Mouse (Mus musculus): ENCODE measurements at regions not wholly inside any gene's neighbourhood (a gene's known extent, or its start where the extent isn't known, plus 50 kb on each side); places are given as distances from the start of the nearest gene placed in this dataset.

DNA sequence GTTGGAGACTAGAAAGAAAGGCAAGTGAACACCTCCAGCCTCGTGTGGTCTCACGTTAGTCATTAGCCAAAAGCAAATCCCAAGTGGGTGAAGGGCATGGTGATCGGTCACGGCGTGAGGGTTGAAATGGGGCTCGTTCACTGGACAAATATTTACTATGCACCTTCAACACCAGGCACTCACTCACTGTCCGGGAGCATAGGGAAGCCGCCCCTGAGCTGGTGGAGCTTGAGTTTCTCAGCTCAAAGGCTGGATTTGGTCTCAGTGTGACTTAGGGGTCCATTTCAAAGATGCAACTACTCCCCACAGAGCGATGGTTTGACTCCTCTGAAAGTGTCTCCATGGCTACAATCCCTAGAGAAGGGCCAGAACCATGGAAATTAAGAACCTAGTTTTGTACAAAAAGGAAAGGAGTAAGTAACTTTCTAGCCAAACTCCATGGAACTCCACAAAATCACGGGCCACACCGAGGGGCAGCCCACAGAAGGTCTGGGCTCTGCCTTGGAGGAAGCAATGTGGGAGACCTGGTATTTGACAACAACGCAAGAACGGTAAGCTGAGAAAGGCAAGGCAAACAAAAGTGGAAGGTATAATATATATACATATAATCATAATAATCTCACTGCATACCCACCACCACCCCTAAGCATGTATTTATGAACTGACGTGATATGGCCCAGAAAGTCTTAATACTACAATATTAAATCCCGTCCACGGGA is 318.8 kb upstream of the Noct start:
- Histone ChIP-seq H3K4me1 (ENCODE audit: control insufficient read depth in 1 of 2, insufficient read depth in 2 of 2, low read length in 2 of 2) (no peaks in the 10 kb centered on the region), H3K9me3 (replicated peaks; ENCODE audit: insufficient read depth, low read length) (no peaks in the 10 kb centered on the region), H3K79me2 (ENCODE audit: control insufficient read depth, insufficient read depth, low read length, poor library complexity) (no peaks in the 10 kb centered on the region), H3K36me3 (ENCODE audit: control insufficient read depth in 1 of 2, insufficient read depth in 2 of 2, low read length in 2 of 2) (no peaks in the 10 kb centered on the region), H3K27ac (ENCODE audit: control insufficient read depth, low read depth, low read length) (no peak overlapping the region), H3K9ac (ENCODE audit: control insufficient read depth, low read depth, low read length, poor library complexity, severe bottlenecking) (no peak overlapping the region), H3K27me3 (ENCODE audit: control insufficient read depth in 1 of 2, insufficient read depth in 2 of 2, low read length in 2 of 2) (peaks cover 0 to 2% of the 10 kb centered on the region in 2 experiments; a peak in 2 of 4 replicates), H3K4me3 (ENCODE audit: control insufficient read depth in 1 of 2, insufficient read depth in 1 of 2, low read depth in 2 of 2, low read length in 2 of 2) (no peak overlapping the region)
- DNase-seq (ENCODE audit: low read depth, low spot score) = peak; percentile 2
- TF ChIP-seq POLR2AphosphoS5 (IDR thresholded peaks at IDR 0.05; ENCODE audit: borderline replicate concordance, low read depth, low read length) (no peak), GABPA (IDR thresholded peaks at IDR 0.05; ENCODE audit: low read depth, low read length) (no peak), MAX (IDR thresholded peaks at IDR 0.05; ENCODE audit: low read length) (no peak), ELF1 (IDR thresholded peaks at IDR 0.05; ENCODE audit: low read depth, low read length) (no peak), CTCF (IDR thresholded peaks at IDR 0.05 in 2 of 3, conservative IDR thresholded peaks at IDR 0.05 in 1 of 3; ENCODE audit: control insufficient read depth in 1 of 3, insufficient read depth in 1 of 3, low read depth in 2 of 3, low read length in 3 of 3, poor library complexity in 1 of 3, severe bottlenecking in 1 of 3) (no peak), POLR2AphosphoS2 (IDR thresholded peaks at IDR 0.05; ENCODE audit: low read length) (no peak), GATA1 (IDR thresholded peaks at IDR 0.05; ENCODE audit: low read depth, low read length) (no peak), POLR2A (IDR thresholded peaks at IDR 0.05; ENCODE audit: control insufficient read depth in 1 of 2, insufficient read depth in 1 of 2, low read depth in 1 of 2, low read length in 2 of 2, poor library complexity in 1 of 2) (no peak), JUND (IDR thresholded peaks at IDR 0.05; ENCODE audit: low read depth, low read length) (no peak), UBTF (IDR thresholded peaks at IDR 0.05; ENCODE audit: borderline replicate concordance, insufficient read depth, low read depth, low read length) (no peak), ZC3H11A (IDR thresholded peaks at IDR 0.05; ENCODE audit: low read depth, low read length) (no peak), NELFE (IDR thresholded peaks at IDR 0.05; ENCODE audit: low read depth, low read length) (no peak), TCF12 (IDR thresholded peaks at IDR 0.05; ENCODE audit: low read depth, low read length) (no peak), TBP (IDR thresholded peaks at IDR 0.05; ENCODE audit: low read depth, low read length) (no peak), SMC3 (IDR thresholded peaks at IDR 0.05; ENCODE audit: low read depth, low read length) (no peak), RCOR1 (IDR thresholded peaks at IDR 0.05; ENCODE audit: low read depth, low read length) (no peak), USF2 (IDR thresholded peaks at IDR 0.05; ENCODE audit: borderline replicate concordance in 1 of 2, insufficient read depth in 1 of 2, low read depth in 1 of 2, low read length in 2 of 2) (no peak)

- no peaks in the 10 kb centered on the region for H3K9me3 ChIP-seq (replicated peaks; ENCODE audit: insufficient read depth, low read length)
- peak overlapping the region; percentile 19; the same call in 1 of the 2 replicates for H3K9ac ChIP-seq (ENCODE audit: control insufficient read depth, low read depth, low read length, poor library complexity, severe bottlenecking)
- H3K4me3 ChIP-seq (ENCODE audit: control insufficient read depth in 1 of 2, insufficient read depth in 1 of 2, low read depth in 2 of 2, low read length in 2 of 2) = peak overlapping the region; percentile 26 to 30
- no peak overlapping the region for H3K27ac ChIP-seq (ENCODE audit: control insufficient read depth, low read depth, low read length)
- no peaks in the 10 kb centered on the region for H3K79me2 ChIP-seq (ENCODE audit: control insufficient read depth, insufficient read depth, low read length, poor library complexity)
- no peaks in the 10 kb centered on the region for H3K4me1 ChIP-seq (ENCODE audit: control insufficient read depth in 1 of 2, insufficient read depth in 2 of 2, low read length in 2 of 2)
- peak; percentile 79 for DNase-seq (ENCODE audit: low read depth, low spot score)
- H3K36me3 ChIP-seq (ENCODE audit: control insufficient read depth in 1 of 2, insufficient read depth in 2 of 2, low read length in 2 of 2) = no peaks in the 10 kb centered on the region
- TF ChIP-seq CTCF (IDR thresholded peaks at IDR 0.05 in 2 of 3, conservative IDR thresholded peaks at IDR 0.05 in 1 of 3; ENCODE audit: control insufficient read depth in 1 of 3, insufficient read depth in 1 of 3, low read depth in 2 of 3, low read length in 3 of 3, poor library complexity in 1 of 3, severe bottlenecking in 1 of 3) (peak; percentile 57 to 83 (median 78)), ZNF384 (IDR thresholded peaks at IDR 0.05; ENCODE audit: low read depth, low read length) (no peak), CHD2 (IDR thresholded peaks at IDR 0.05; ENCODE audit: low read length) (no peak), SMC3 (IDR thresholded peaks at IDR 0.05; ENCODE audit: low read depth, low read length) (peak; percentile 90), JUND (IDR thresholded peaks at IDR 0.05; ENCODE audit: low read depth, low read length) (no peak), RAD21 (IDR thresholded peaks at IDR 0.05; ENCODE audit: low read depth, low read length) (peak; percentile 91), ZC3H11A (IDR thresholded peaks at IDR 0.05; ENCODE audit: low read depth, low read length) (peak; percentile 90), SIN3A (IDR thresholded peaks at IDR 0.05; ENCODE audit: low read length) (peak; percentile 38; the same call in 1 of the 2 replicates)
- H3K27me3 ChIP-seq (ENCODE audit: control insufficient read depth in 1 of 2, insufficient read depth in 2 of 2, low read length in 2 of 2) = peaks cover 0 to 2% of the 10 kb centered on the region in 2 experiments; a peak in 2 of 4 replicates
Observed at GRCm38 (mm10) chr3:50905993-50906831, 318.0 kb upstream of the Noct start.

Measured in MEL (cell line).